Mouse (Mus musculus): ENCODE measurements around the gene Kdm3a. TPM values are rescaled to one million over a fixed set of nuclear protein-coding genes. Genes with fewer than 3 reads are reported as not detected.

The Kdm3a gene
- polyA plus RNA-seq, 1 experiment from 2014 or later, result 102 TPM

- Histone ChIP-seq H3K4me3 (replicated peaks) (no peak overlapping the region), H3K27ac (no peak overlapping the region), H3K4me1 (peaks cover 10% of the 10 kb centered on the region), H3K4me2 (no peak overlapping the region), H3K27me3 (no peaks in the 10 kb centered on the region), H3K36me3 (replicated peaks) (peaks cover 77% of the 10 kb centered on the region), H3K9me3 (no peaks in the 10 kb centered on the region), H3K9ac (no peak overlapping the region)
- ATAC-seq (ENCODE audit: low FRiP score), result no peak
Observed at GRCm38 (mm10) chr6:71624723-71625122, 8.1 kb downstream of the Kdm3a start.

DNA sequence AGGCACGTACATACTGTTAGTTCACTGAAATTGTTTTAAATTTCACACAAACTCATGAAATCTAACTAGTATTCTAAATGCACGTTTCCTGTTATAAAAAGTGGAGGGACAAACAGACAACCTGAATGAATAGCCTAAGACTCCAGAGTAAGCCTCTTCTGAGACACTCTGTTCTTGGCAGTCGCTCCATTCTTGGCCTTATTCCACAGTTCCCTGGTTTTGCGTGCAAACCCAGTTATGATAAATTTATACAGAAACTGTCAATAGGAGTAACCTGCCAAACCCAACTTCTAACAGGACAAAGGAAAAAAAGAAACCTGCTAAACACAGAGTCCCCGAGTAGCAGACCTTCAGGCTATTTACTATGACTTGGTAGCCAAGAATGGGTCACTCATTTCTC lies 10.8 kb downstream of the Kdm3a start:
- 94% methylated on average over 5 of the region's 5 CpGs for WGBS
- peaks cover 88% of the 10 kb centered on the region for H3K36me3 ChIP-seq (replicated peaks)
- no peak overlapping the region for H3K4me3 ChIP-seq (replicated peaks)
- H3K9ac ChIP-seq, result no peak overlapping the region
- no peak for ATAC-seq (ENCODE audit: low FRiP score)
- no peak overlapping the region for H3K4me2 ChIP-seq
- H3K27ac ChIP-seq, result no peak overlapping the region
- H3K4me1 ChIP-seq, result no peaks in the 10 kb centered on the region
- H3K27me3 ChIP-seq, result no peaks in the 10 kb centered on the region
- H3K9me3 ChIP-seq, result no peaks in the 10 kb centered on the region

DNA sequence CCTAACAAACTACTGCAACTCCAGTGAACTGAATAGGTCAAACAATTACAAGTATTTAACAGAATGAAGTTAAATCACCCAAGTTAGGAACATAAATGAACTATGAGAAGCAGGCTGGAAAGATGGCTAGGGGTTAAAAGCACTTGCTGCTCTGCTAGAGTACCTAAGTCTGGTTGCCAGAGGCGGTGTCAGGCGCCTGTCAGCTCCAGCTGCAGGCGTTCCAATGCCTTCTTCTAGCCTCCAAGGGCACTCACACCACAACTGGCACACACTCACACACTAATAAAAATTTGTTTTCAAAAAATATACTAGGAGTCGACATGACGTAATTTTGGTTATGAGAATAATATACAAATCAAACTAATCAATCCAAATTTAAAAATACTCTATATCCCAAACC lies 11.2 kb downstream of the Kdm3a start:
- WGBS, result 94% methylated on average over 5 of the region's 5 CpGs
- no peaks in the 10 kb centered on the region for H3K27me3 ChIP-seq
- no peak overlapping the region for H3K4me2 ChIP-seq
- H3K9ac ChIP-seq, result no peak overlapping the region
- ATAC-seq (ENCODE audit: low FRiP score), result no peak
- no peak overlapping the region for H3K4me3 ChIP-seq (replicated peaks)
- no peaks in the 10 kb centered on the region for H3K9me3 ChIP-seq
- H3K4me1 ChIP-seq, result no peaks in the 10 kb centered on the region
- H3K27ac ChIP-seq, result no peak overlapping the region
- peaks cover 88% of the 10 kb centered on the region for H3K36me3 ChIP-seq (replicated peaks)

- 89% methylated on average over 5 of the region's 5 CpGs for WGBS
- peaks cover 82% of the 10 kb centered on the region for H3K36me3 ChIP-seq (replicated peaks)
- H3K4me2 ChIP-seq, result no peak overlapping the region
- H3K4me1 ChIP-seq, result no peaks in the 10 kb centered on the region
- H3K9ac ChIP-seq, result no peak overlapping the region
- H3K27me3 ChIP-seq, result no peaks in the 10 kb centered on the region
- no peak for ATAC-seq (ENCODE audit: low FRiP score)
- H3K4me3 ChIP-seq (replicated peaks), result no peak overlapping the region
- no peaks in the 10 kb centered on the region for H3K9me3 ChIP-seq
- H3K27ac ChIP-seq, result no peak overlapping the region
Observed at GRCm38 (mm10) chr6:71616959-71617358, 15.8 kb downstream of the Kdm3a start.

DNA sequence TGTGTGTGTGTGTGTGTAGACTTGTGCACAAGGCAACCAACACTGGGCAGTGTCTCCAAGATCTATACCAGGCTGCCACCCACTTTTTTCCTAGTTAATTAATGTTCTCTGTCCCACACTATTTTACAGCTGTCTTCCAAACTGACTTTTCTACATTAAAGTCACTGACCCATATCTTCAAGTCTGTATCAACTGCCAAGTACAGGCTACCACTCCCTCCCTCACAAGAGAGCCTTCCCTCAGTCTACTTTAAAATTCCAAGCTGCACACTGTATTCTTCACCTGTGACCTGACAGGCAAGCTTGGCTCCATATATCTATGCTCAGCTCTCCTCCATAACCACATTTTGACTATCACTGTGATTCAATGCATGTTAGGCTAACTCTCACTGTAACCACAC lies 19.6 kb downstream of the Kdm3a start:
- Histone ChIP-seq H3K36me3 (replicated peaks) (peaks cover 82% of the 10 kb centered on the region), H3K4me1 (no peaks in the 10 kb centered on the region), H3K27me3 (no peaks in the 10 kb centered on the region), H3K4me2 (no peak overlapping the region), H3K4me3 (replicated peaks) (no peak overlapping the region), H3K9ac (no peak overlapping the region), H3K9me3 (no peaks in the 10 kb centered on the region), H3K27ac (no peak overlapping the region)
- no peak for ATAC-seq (ENCODE audit: low FRiP score)

GRCm38 (mm10) chr6:71609968-71610367 lies 22.8 kb downstream of the Kdm3a start:
- no peak overlapping the region for H3K27ac ChIP-seq
- H3K4me3 ChIP-seq (replicated peaks), result no peak overlapping the region
- H3K36me3 ChIP-seq (replicated peaks), result peaks cover 75% of the 10 kb centered on the region
- H3K4me2 ChIP-seq, result no peak overlapping the region
- ATAC-seq (ENCODE audit: low FRiP score), result no peak
- 96% methylated on average over 7 of the region's 7 CpGs for WGBS
- H3K9me3 ChIP-seq, result no peaks in the 10 kb centered on the region
- no peaks in the 10 kb centered on the region for H3K27me3 ChIP-seq
- no peak overlapping the region for H3K9ac ChIP-seq
- no peaks in the 10 kb centered on the region for H3K4me1 ChIP-seq

GRCm38 (mm10) chr6:71608994-71609393 lies 23.8 kb downstream of the Kdm3a start:
- H3K27me3 ChIP-seq, result no peaks in the 10 kb centered on the region
- no peaks in the 10 kb centered on the region for H3K9me3 ChIP-seq
- H3K4me1 ChIP-seq, result no peaks in the 10 kb centered on the region
- H3K36me3 ChIP-seq (replicated peaks), result peaks cover 77% of the 10 kb centered on the region
- no peak overlapping the region for H3K27ac ChIP-seq
- no peak overlapping the region for H3K4me3 ChIP-seq (replicated peaks)
- H3K4me2 ChIP-seq, result no peak overlapping the region
- H3K9ac ChIP-seq, result no peak overlapping the region
- no peak for ATAC-seq (ENCODE audit: low FRiP score)

DNA sequence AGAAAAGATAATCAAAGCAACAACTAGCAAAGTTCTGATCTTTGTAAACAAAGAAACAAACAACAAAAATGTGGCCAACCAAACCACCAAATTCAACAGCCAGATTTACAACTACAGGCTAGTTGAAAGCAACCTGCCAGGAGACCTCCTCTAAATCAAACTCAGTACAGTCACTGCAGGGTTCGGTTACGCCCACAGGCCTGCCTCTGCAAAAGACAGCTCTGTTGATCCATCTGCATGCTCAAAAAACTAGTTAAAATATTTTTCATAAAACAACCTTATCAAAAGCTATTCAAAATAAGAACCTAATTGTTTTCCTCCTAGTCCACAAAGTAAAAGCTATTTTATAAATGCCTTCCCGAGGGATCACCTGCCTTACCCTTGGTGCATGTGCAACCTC lies 25.0 kb downstream of the Kdm3a start:
- no peak for ATAC-seq (ENCODE audit: low FRiP score)
- 91% methylated on average over 3 of the region's 3 CpGs for WGBS
- H3K4me3 ChIP-seq (replicated peaks), result no peak overlapping the region
- no peaks in the 10 kb centered on the region for H3K9me3 ChIP-seq
- no peaks in the 10 kb centered on the region for H3K4me1 ChIP-seq
- no peak overlapping the region for H3K9ac ChIP-seq
- H3K27ac ChIP-seq, result no peak overlapping the region
- peaks cover 78% of the 10 kb centered on the region for H3K36me3 ChIP-seq (replicated peaks)
- H3K27me3 ChIP-seq, result no peaks in the 10 kb centered on the region
- H3K4me2 ChIP-seq, result no peak overlapping the region

DNA sequence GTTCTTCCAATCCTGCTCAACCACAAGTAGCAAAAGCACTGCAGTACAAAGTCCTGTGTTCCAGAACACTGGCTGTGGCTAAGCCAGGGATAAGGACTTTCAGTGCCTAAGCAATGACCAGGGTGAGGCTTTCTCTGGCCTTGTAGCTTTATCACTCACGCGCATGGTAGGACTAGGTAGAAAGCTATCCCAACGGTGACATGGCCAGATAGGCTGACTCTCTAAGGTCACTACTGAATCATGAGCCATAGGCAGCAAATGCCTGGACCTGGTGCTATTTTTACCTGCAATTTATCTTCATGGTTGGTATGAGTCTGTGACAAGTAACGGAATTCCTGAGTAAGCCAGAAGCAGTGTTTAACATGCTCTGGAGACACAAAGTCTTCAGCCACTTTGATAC lies 42.6 kb downstream of the Kdm3a start:
- H3K4me2 ChIP-seq, result no peak overlapping the region
- ATAC-seq (ENCODE audit: low FRiP score), result no peak
- peaks cover 85% of the 10 kb centered on the region for H3K36me3 ChIP-seq (replicated peaks)
- no peaks in the 10 kb centered on the region for H3K9me3 ChIP-seq
- no peak overlapping the region for H3K9ac ChIP-seq
- 95% methylated on average over 4 of the region's 4 CpGs for WGBS
- no peaks in the 10 kb centered on the region for H3K4me1 ChIP-seq
- H3K27ac ChIP-seq, result no peak overlapping the region
- no peaks in the 10 kb centered on the region for H3K27me3 ChIP-seq
- no peak overlapping the region for H3K4me3 ChIP-seq (replicated peaks)

GRCm38 (mm10) chr6:71589401-71589800 lies 43.4 kb downstream of the Kdm3a start:
- no peaks in the 10 kb centered on the region for H3K4me1 ChIP-seq
- WGBS, result 97% methylated on average over 1 of the region's 1 CpGs

GRCm38 (mm10) chr6:71583198-71583597 lies 49.6 kb downstream of the Kdm3a start:
- Histone ChIP-seq H3K4me1 (no peaks in the 10 kb centered on the region), H3K36me3 (replicated peaks) (peaks cover 35% of the 10 kb centered on the region), H3K4me2 (no peak overlapping the region), H3K27me3 (no peaks in the 10 kb centered on the region), H3K9me3 (no peaks in the 10 kb centered on the region), H3K9ac (no peak overlapping the region), H3K4me3 (replicated peaks) (no peak overlapping the region), H3K27ac (no peak overlapping the region)
- 66% methylated on average over 4 of the region's 4 CpGs for WGBS
- ATAC-seq (ENCODE audit: low FRiP score), result no peak

More at GRCm38 (mm10) chr6:71589401-71589800, 43.4 kb downstream of the Kdm3a start:
- Histone ChIP-seq H3K27me3 (no peaks in the 10 kb centered on the region), H3K9me3 (no peaks in the 10 kb centered on the region), H3K4me3 (replicated peaks) (no peak overlapping the region), H3K9ac (no peak overlapping the region), H3K36me3 (replicated peaks) (peaks cover 77% of the 10 kb centered on the region), H3K27ac (no peak overlapping the region), H3K4me2 (no peak overlapping the region)
- ATAC-seq (ENCODE audit: low FRiP score), result no peak

GRCm38 (mm10) chr6:71579478-71579877 lies 53.3 kb downstream of the Kdm3a start:
- H3K27me3 ChIP-seq, result no peaks in the 10 kb centered on the region
- no peak overlapping the region for H3K4me3 ChIP-seq (replicated peaks)
- peaks cover 26% of the 10 kb centered on the region for H3K36me3 ChIP-seq (replicated peaks)
- H3K27ac ChIP-seq, result no peak overlapping the region
- no peak overlapping the region for H3K4me2 ChIP-seq
- WGBS, result 92% methylated on average over 11 of the region's 11 CpGs
- no peaks in the 10 kb centered on the region for H3K9me3 ChIP-seq
- ATAC-seq (ENCODE audit: low FRiP score), result no peak
- H3K9ac ChIP-seq, result no peak overlapping the region
- H3K4me1 ChIP-seq, result no peaks in the 10 kb centered on the region

DNA sequence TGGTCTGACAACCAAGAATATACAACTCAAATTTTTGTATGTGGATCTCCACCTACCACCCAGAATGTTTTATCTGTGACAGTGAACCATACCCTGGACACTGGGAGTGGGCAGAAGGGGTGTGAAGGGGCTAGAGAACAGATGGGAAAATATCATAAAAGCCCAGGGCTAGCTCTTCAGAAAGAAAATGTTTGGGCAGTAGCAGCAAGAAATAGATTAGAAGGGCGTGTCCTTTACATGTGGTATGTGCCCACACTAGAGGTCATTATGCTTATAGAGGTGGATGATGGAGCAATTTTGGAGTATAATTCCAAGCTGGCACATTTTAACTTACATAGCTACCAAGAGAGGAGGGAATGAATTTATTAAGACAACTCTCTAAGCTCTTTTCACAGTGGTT lies 57.4 kb downstream of the Kdm3a start:
- Histone ChIP-seq H3K9me3 (no peaks in the 10 kb centered on the region), H3K4me3 (replicated peaks) (no peak overlapping the region), H3K4me2 (no peak overlapping the region), H3K4me1 (no peaks in the 10 kb centered on the region), H3K9ac (no peak overlapping the region), H3K36me3 (replicated peaks) (peaks cover 31% of the 10 kb centered on the region), H3K27ac (no peak overlapping the region), H3K27me3 (no peaks in the 10 kb centered on the region)
- ATAC-seq (ENCODE audit: low FRiP score), result no peak
- 100% methylated on average over 1 of the region's 1 CpGs for WGBS

DNA sequence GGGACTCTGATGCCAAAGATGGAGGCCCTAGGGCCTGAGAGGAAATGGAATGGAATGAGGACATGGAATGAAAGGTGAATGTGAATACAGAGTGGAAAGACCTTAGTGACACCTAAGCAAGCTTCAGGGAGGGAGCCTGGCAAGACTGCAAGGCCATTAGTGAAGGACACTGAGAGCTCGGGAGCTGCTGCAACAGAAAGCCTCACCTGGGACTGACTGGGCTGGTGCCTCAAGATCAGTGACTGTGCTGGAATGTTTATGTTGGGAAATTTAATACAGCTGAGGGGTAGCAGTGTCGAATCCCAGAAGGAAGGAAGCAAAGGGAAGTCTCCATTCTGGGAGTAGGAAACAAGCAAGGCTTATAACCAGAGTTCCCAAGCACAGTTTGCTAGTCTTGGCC lies 63.8 kb downstream of the Kdm3a start:
- WGBS, result 85% methylated on average over 2 of the region's 2 CpGs
- no peak for ATAC-seq (ENCODE audit: low FRiP score)
- no peak overlapping the region for H3K4me3 ChIP-seq (replicated peaks)
- no peak overlapping the region for H3K9ac ChIP-seq
- H3K4me1 ChIP-seq, result no peaks in the 10 kb centered on the region
- H3K27ac ChIP-seq, result no peak overlapping the region
- no peak overlapping the region for H3K4me2 ChIP-seq
- no peaks in the 10 kb centered on the region for H3K27me3 ChIP-seq
- H3K36me3 ChIP-seq (replicated peaks), result peaks cover 10% of the 10 kb centered on the region
- no peaks in the 10 kb centered on the region for H3K9me3 ChIP-seq
